Mouse (Mus musculus) bone marrow, adult 2 months (tissue): ENCODE measurements around the gene Tmie. TPM values are rescaled to one million over a fixed set of nuclear protein-coding genes. Genes with fewer than 3 reads are reported as not detected.

ENCODE experiments used
- H3K27ac ChIP-seq: fragments of 200-500 bp; 2 replicates; pipeline ENCODE4 v1.5.1; 2012; ENCODE audit warnings: low read depth, mild to moderate bottlenecking, control low read depth, inconsistent platforms, low read length; ENCODE audit not compliant: control insufficient read depth, poor library complexity, insufficient read depth
- H3K4me1 ChIP-seq: fragments of 200-500 bp; 2 replicates; pipeline ENCODE4 v1.6.1; 2011; ENCODE audit warnings: low read length; ENCODE audit not compliant: control insufficient read depth, insufficient read depth
- H3K4me3 ChIP-seq: fragments of 200-500 bp; replicated peaks from 2 replicates; pipeline ENCODE3; 2011; ENCODE audit warnings: mild to moderate bottlenecking, low read depth, low read length, control low read depth; ENCODE audit not compliant: control insufficient read depth
- CTCF ChIP-seq: fragments of 200-500 bp; IDR thresholded peaks from 2 replicates; pipeline ENCODE4 v1.5.1; 2011; ENCODE audit warnings: low read length, control low read depth; ENCODE audit not compliant: control insufficient read depth, insufficient read depth
- POLR2A ChIP-seq: fragments of 200-500 bp; IDR thresholded peaks from 2 replicates; pipeline ENCODE4 v1.6.1; 2011; ENCODE audit warnings: low read depth, mild to moderate bottlenecking, control low read depth, low read length, borderline replicate concordance; ENCODE audit not compliant: control insufficient read depth
- WGBS: fragments of 180-500 bp; shearing (Covaris S2); methylation state at CpG from one replicate; pipeline ENCODE4 v1.1.7; 2018; 5-methylcytosine and 5-hydroxymethylcytosine counted together
- polyA plus RNA-seq: library from polyadenylated mRNA; stranded (reverse); fragments of >200 nt; gene quantifications from 2 replicates; pipeline ENCODE4 v1.2.4, GENCODE M21; 2011; ENCODE audit warnings: low replicate concordance; ENCODE audit not compliant: missing spikeins, insufficient read depth, insufficient read length

The Tmie gene
- polyA plus RNA-seq, 1 experiment, result 1.2 TPM

DNA sequence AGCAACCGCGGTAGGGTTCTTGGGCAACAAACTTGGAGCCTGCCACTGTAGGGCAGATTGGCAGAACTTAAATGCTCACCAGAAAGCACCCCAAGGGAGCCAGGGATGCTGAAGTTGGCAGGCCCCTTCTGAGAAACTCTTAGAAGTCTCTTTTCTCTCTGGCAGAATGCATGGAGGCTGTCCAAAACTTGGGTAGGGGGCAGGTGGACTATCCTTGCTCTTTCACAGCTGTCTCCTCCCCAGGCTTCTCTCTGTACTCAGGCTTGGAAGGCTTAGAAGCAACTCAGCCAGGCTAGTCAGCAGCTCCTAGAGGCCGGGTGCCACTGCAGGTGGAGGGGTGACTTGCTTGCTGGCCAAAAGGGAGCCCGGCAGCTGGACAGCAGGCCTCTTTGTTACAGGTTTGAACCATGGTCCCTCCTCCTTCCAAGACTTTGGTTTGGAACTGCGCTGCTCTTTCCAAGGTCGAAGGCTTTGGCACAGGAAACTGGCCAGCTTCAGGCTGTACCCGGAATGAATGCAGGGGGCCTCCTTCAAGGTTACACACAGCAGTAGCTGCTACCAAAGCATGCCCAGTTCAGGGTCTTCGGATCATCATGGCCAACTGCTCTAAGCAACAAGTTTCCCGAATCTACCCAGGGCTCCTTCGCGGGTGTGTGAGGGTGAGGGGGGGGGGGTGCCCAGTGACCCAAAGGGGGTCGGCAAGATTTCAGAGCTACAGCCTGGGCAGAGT, 557 bp downstream of the Tmie start, which contains the start of gene Als2cl:
Gene Als2cl (plus strand): TSS at position 680 of the 730 bp plus-strand sequence.
- Histone ChIP-seq H3K4me1 (no peaks in the 10 kb centered on the region), H3K4me3 (peak within 1 kb of the TSS; percentile 46), H3K27ac (peak within 1 kb of the TSS; percentile 25; the same call in 1 of the 2 replicates)
- 31% methylated on average over 12 of the region's 12 CpGs for WGBS
- TF ChIP-seq CTCF (no peak), POLR2A (no peak)

DNA sequence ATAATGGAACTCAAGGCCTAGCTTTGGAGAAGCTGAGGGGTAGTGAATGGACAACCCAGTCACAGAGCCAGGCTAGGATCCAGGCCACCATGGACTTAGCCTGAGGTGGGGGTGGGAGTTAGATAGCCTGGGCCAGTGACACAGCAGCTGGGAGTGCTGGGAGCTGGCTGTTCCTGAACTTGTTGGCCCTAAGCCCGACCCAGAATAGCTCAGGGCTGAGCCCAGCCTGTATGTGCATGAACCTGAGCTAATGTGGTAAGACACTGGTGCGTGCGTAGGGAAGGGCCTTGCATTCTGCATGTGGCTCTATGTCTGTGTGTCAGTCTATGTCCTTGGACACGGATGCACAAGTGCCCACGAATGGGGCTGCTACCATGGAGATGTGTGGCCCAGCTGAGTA, 2.0 kb downstream of the Tmie start:
- WGBS, result 70% methylated on average over 5 of the region's 5 CpGs
- no peaks in the 10 kb centered on the region for H3K4me1 ChIP-seq
- no peak overlapping the region for H3K27ac ChIP-seq
- TF ChIP-seq POLR2A (no peak), CTCF (no peak)
- H3K4me3 ChIP-seq, result no peak overlapping the region

DNA sequence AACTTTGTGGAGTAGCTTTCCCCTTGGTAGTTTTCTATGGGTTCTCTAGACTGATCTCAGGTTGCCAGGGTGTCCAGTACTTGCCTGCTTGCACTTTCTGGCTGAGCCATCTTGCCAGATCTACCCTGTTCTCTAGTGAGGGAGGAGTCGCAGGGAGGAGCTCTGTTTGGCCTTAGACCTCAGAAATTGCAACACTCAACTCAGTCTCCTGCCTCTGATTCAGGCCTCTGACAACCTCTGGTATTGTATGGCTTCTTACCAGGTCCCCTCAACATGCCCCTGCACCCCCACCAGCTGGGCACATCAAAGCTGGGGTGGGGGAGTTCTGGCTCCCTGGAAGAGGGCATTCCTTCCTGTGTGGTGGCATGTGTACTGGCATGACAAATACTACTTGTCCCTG, 2.6 kb downstream of the Tmie start:
- H3K27ac ChIP-seq, result no peak overlapping the region
- WGBS, result 27% methylated on average over 1 of the region's 1 CpGs
- H3K4me1 ChIP-seq, result no peaks in the 10 kb centered on the region

DNA sequence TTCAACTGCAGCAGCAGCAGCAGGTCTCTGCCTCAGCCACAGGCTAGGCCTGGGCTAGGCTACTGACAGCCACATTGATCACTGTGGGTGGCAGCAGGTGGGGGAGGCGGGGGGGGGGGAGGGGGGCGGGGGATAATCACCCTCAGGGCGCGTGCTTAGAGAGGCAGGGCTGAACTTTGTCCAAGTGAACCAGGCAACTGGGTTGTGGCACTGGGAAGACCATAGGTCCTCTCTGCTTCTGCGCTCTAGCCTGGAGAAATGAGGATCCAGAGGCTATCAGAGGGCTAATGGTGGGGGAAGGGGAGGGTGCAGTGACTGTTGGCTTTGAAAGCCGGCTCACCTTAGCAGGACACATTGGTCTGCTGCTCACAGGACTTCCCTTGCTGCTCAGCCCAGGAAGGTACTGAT, 4.6 kb downstream of the Tmie start:
- TF ChIP-seq CTCF (no peak), POLR2A (no peak)
- Histone ChIP-seq H3K4me3 (no peak overlapping the region), H3K4me1 (no peaks in the 10 kb centered on the region), H3K27ac (no peak overlapping the region)
- WGBS, result 77% methylated on average over 6 of the region's 6 CpGs

More for the DNA sequence above, 2.6 kb downstream of the Tmie start:
- TF ChIP-seq POLR2A (no peak), CTCF (no peak)
- H3K4me3 ChIP-seq, result no peak overlapping the region

DNA sequence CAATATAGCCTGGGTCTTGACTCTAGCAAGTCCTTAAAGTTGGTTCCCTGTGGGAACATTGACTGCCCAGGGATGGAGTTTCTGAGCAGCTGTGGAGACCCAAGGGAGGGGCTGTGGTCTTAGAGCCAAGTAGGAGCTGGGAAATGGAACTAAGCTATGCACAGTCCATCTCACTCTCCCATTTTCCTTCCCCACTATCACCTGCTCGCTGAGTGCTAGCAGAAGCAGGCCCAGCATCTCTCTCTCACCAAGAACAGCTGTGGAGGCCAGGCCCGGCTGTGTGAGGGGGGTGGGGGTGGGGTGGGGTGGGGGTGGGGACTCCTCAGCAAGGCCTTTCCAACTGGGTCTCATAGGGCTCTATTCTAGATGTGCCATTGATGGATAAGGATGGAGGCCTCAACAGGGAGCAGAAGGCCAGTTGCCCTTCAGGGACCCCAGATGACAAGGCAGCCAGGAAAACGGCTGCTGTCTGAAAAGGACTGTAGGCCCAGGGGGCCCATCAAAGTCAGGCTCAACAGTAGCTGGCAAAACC, 5.2 kb downstream of the Tmie start:
- Histone ChIP-seq H3K4me3 (no peak overlapping the region), H3K4me1 (no peaks in the 10 kb centered on the region), H3K27ac (no peak overlapping the region)
- no peak for TF ChIP-seq POLR2A
- TF ChIP-seq CTCF, result no peak
- 62% methylated on average over 3 of the region's 3 CpGs for WGBS

DNA sequence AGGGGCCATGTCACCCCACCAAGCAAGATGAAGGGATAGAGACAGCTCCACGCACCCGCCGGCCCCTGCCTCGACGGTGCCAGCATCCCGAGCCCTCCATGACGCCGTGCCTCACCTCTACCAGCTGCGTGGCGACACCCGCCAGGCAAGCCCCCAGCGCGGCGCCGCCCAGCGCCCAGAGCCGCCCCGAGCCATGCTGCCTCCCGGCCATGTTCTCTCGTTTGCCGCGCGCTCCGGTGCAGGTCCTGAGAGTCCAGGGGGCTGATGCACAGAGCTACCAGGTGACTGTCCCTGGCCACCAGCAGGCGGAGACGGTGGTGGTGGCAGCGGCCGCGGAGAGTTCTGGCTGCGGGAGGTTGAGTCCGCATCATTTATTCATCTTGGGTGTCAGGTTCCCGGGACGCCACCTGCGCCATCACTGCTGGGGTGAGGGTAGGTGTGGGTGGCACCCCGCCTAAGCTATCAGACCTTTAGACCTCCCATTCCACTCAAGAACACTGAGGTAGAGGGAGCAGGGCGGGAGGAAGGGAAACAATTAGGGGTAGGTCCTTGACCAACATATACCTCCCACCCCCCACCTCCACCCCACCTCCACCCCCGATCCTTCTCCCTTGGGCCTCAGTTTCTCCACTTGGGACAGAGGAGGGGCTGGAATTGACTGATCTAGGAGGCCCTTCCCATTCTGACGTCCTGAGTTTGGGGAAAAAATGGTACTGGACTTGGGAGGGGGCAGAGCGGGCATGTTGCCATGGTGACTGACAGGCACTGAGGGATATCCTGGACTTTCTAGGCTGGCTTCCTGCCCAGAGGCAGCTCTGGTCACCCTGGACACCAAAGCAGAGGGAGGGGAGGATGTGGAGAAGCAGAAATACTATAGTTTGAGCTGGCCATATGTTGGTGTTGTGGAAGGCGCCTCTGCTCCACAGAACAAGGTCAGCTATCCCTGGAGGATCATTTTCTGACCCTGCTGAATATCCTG, 5.9 kb downstream of the Tmie start:
- no peak overlapping the region for H3K4me3 ChIP-seq
- TF ChIP-seq POLR2A (no peak), CTCF (no peak)
- no peaks in the 10 kb centered on the region for H3K4me1 ChIP-seq
- WGBS, result 26% methylated on average over 40 of the region's 40 CpGs
- no peak overlapping the region for H3K27ac ChIP-seq

DNA sequence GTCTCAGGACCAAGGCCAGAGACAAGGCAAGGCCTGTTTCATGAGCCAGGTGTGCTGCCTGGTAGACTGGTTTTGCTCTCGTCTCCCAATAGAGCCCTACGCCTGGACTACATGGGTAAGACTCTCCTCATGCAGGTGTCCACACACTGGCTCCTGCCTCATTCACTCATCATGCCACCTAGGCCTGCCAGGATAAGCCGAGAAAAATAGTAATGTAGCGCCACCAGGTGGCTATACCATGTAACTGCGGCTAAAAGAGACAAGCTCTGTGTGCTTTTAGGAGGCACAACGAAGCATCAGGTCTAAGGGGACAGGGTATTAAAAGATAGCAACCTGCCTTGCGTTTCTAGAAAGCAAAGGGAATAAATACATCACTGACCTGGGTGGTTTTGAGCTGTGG, 8.9 kb downstream of the Tmie start:
- no peak overlapping the region for H3K4me3 ChIP-seq
- no peaks in the 10 kb centered on the region for H3K4me1 ChIP-seq
- WGBS, result 11% methylated on average over 7 of the region's 7 CpGs
- H3K27ac ChIP-seq, result no peak overlapping the region
- no peak for TF ChIP-seq POLR2A
- peak; percentile 52 for TF ChIP-seq CTCF
